Mouse (Mus musculus) hematopoietic stem cell, adult 5-6 weeks (primary cell): Measurements from ENCODE around the gene Pigv. TPM values are rescaled to one million over a fixed set of nuclear protein-coding genes. Genes with fewer than 3 reads are reported as not detected.

Experiments used
- total RNA-seq: library from RNA; stranded (forward); fragments of 172-1452, 232-1000 nt; gene quantifications from 2 replicates; pipeline ENCODE4 v1.2.3, GENCODE M21; 2017

Gene Pigv
- total RNA-seq, 1 experiment from 2014 or later: 8.2 TPM

Other genes with a start within 250 kb of the Pigv start
- gene Tent5b, start 192.5 kb downstream of the Pigv start, total RNA-seq: not detected in 2 replicates
- not detected in 2 replicates for gene Trnp1, start 174.1 kb downstream of the Pigv start, total RNA-seq
- gene Kdf1, start 153.7 kb downstream of the Pigv start, total RNA-seq: not detected in 2 replicates
- gene Nudc, start 126.7 kb downstream of the Pigv start, total RNA-seq: 194 and 277 TPM in 2 replicates
- not detected in 2 replicates for gene Nr0b2, start 119.3 kb downstream of the Pigv start, total RNA-seq
- gene Gpatch3, start 97.9 kb downstream of the Pigv start, total RNA-seq: 11.9 and 20.9 TPM in 2 replicates
- gene Gpn2, start 88.3 kb downstream of the Pigv start, total RNA-seq: 15.1 and 21.8 TPM in 2 replicates
- gene Sfn, start 70.5 kb downstream of the Pigv start, total RNA-seq: 3.4 and 7.9 TPM in 2 replicates
- gene Zdhhc18, start 22.5 kb downstream of the Pigv start, total RNA-seq: 10.0 and 27.3 TPM in 2 replicates
- gene Arid1a, start 84.1 kb upstream of the Pigv start, total RNA-seq: 40.4 and 47.2 TPM in 2 replicates
- 65.1 and 82.5 TPM in 2 replicates for gene Rps6ka1, start 215.2 kb upstream of the Pigv start, total RNA-seq